Mouse (Mus musculus): ENCODE results near the gene Pramel4.
"Not testable (repeated sequence)": the region's sequence is repeated elsewhere in the genome, so short reads cannot be mapped to it uniquely, and the experiment has no call there.

The Pramel4 gene

DNA sequence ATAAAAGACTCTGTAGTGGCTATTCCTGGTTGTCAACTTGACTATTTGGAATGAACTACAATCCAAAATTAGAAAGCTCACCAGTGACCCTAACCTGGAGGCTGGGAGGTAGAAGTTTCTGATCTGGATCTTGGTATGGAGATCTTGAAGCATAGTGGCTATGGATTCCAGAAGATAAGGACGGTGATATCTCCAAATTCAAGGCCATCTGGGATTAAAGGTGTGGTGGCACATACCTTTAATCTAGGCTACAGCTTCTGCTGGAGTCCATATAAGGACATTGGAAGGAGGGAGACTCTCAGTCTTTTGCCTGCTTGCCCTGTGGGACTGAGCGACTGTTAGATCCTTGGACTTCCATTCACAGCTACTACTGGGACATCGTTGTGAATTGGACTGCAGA, at the start of gene Pramel4:
Pramel4 (plus strand) TSS at position 301 of the 400 bp plus-strand sequence.
- not testable (repeated sequence) for DNase-seq (ENCODE audit: low read depth, low spot score)

DNA sequence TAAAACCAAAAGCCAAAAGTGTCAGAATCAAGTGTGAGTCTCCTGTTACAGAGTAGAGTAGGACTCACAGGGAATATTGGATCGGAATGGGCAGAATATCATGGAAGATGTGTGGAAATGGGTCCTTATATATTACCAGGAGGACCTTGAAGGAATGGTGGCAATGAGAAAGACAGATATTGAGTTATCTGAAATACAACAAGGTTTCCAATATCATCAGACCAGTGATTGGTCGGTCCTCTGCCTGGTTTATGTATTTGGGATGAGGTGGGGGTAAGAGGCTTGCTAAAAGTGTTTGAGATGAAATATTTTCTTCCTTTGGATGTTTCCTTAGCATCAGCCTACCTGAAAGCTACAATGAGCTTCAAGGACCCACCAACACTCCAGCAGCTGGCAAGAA, 47.2 kb downstream of the Pramel4 start, which contains the start of gene Gm13102:
Gm13102 (plus strand) TSS at position 301 of the 400 bp plus-strand sequence.
- not testable (repeated sequence) for DNase-seq (ENCODE audit: low read depth, low spot score)
